Mouse (Mus musculus) heart, adult 8-10 months (tissue): ENCODE measurements around the gene Akap6. TPM values are rescaled to one million over a fixed set of nuclear protein-coding genes. Genes with fewer than 3 reads are reported as not detected.

ENCODE experiments used
- DNase-seq: peaks from one replicate; pipeline ENCODE4 v3.0.0; 2022; ENCODE audit warnings: low spot score
- total RNA-seq, 4 experiments: library from RNA; stranded (reverse); gene quantifications; 2 replicates each; pipeline ENCODE4 v1.2.4; 2022

The Akap6 gene
- total RNA-seq: 100 to 1,000 TPM in 3 of 4 experiments, 10 to 100 TPM in 1; 99.5 to 139 (median 123) TPM

GRCm38 (mm10) chr12:52699146-52699545 is at the start of gene Akap6:
TSS of gene Akap6 (plus strand) at chr12:52699383.
- no peak for DNase-seq

DNA sequence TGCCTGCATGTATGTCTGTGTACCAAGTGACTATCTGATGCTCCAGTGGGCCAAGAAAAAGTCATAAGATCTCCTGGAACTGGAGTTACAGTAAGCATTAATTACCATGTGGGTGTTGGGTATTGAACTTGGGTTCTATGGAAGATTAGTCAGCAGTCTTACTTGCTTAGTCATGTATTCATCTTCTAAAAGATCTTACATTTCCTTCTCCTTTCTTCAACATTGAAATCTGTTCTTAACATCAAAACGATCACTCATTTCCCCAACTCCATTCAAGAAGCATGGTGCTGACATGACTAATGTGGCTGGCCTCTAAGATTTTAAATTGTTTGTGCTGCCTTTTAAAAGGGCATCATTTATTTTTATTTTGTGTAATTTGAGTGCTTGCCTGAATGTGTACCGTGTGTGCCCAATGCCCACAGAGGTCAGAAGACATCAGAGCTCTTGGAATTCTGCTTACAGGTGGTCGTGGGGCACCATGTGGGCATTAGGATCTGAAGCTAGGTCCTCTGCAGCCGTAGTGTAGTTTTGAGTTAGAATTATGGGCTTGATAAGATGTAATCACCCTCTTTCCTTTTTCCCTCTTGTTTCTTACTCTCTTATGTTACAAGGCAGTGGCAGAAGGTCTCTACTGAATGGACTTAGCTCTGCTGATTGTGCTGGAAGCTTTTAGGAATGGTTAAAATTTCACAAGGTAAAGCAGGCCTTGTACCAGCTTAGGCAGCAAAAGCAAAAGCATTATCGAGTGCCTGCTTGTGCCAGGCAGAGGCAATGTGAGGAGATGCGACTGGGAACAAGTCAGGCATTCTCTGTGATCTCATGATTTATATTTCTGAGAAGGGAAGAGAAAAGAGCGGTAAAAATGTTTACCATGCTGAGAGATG is 36.0 kb upstream of the Akap6 start:
- no peak for DNase-seq

GRCm38 (mm10) chr12:52664944-52665343 is 34.2 kb upstream of the Akap6 start:
- DNase-seq: no peak

- DNase-seq: peak; percentile 13
Measured at GRCm38 (mm10) chr12:52671436-52671835, 27.7 kb upstream of the Akap6 start.

DNA sequence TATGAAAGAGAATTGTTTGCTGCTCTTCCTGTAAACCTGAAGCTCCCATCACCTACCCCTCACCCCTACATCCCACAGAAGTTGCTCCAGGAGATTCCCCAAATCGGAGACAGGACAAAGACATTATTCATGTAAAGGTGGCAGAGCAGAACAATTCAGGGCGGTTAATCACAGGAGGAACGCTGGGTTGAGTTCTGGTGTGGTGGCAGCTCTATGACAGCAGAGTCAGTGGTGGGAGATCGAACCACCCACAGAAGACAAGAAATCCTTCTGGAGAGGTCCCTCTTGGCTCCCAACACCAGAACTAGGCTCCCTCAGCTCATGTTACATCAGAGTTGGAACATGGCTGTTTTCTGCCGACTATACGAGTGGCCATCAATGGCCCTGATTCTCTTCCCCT is 27.2 kb upstream of the Akap6 start:
- DNase-seq: no peak

GRCm38 (mm10) chr12:52673361-52673960 is 25.7 kb upstream of the Akap6 start:
- no peak for DNase-seq

DNA sequence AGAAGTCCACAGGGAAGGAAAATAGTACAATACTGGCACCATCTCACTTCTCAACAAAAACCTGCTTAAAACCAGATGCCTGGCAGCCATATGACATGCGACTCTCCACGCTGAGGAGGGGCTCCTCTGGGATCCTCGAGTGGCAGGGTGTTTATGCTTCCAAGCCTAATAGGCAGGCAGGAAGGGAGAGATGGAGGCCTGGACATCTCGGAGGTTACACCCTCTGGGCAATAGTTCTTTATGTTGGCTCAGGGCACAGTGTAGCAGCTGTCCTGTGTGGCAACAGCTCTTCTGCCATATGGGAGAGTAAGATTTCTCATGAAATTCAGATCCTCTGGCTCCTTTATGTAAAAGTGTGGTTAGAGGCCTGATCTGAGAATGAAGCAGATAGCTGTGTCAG is 24.2 kb upstream of the Akap6 start:
- DNase-seq: no peak

DNA sequence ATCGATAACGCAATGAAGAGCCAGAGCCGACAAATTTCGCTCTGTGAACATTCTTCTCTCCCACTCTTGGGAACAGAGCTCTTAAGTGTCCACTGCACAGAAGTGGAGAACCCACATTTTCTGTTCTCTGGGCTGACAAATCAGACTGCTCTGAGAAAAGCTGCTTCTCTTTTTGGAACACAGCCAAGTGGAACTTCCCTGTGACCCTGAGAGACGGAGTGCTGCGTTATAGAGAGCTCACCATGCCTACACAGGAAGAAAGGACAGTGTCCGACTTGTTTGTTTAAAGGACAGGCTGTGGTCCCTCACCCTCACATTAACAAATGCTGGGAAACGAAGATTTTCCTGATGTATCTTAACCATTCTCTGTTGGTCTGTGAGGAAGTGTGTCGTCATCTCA is 11.8 kb upstream of the Akap6 start:
- no peak for DNase-seq

DNA sequence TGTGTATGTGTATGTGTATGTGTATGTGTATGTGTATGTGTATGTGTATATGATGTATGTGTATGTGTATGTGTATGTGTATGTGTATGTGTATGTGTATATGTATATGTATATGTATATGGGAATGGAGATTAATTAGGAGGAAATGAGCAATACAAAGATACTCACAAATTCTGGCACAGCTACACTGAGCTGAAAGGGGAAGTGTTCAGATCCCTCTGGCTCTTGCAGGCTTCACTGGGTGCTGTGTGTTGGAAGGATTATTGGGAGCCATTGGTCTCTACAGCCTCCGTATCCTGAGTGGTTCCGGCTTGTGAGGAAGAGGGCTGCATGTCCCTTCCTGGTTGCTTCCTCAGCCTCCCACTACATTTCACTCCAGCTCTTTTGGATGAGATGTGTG is 10.5 kb upstream of the Akap6 start:
- DNase-seq: no peak

- DNase-seq: no peak
Measured at GRCm38 (mm10) chr12:52691552-52691951, 7.6 kb upstream of the Akap6 start.

DNA sequence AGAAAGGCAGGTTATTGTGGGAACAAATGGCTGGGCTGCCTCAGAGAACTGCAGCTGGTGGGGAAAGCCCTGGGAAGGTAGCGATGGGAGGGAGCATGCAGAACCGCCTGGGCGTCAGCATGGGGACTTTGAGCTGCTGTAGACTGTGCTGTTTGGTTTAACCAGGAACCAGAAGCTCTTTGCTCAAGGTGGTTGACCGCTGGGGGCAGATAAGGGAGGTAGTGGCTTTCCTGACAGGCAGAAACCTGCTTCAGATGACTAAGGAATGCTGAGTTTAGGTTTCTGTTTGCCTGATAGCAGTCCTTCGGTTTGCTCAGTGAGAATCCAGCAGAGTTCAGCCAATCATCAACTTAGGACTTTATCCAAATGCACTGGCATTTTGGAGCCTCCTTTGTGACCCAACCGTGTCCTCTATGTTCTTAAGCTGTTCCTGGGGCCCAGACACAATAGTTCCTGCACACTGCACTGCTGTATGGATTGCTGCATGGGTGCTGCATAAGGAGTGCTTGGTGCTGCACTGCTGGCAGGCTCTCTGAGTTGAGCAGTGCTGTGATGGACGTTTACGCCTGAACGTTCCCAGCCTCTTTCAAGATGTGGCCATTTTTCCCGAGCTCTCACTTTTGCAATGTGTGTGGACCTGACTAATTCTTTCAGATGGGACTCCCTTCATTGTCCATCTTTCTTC is 6.8 kb upstream of the Akap6 start:
- no peak for DNase-seq

DNA sequence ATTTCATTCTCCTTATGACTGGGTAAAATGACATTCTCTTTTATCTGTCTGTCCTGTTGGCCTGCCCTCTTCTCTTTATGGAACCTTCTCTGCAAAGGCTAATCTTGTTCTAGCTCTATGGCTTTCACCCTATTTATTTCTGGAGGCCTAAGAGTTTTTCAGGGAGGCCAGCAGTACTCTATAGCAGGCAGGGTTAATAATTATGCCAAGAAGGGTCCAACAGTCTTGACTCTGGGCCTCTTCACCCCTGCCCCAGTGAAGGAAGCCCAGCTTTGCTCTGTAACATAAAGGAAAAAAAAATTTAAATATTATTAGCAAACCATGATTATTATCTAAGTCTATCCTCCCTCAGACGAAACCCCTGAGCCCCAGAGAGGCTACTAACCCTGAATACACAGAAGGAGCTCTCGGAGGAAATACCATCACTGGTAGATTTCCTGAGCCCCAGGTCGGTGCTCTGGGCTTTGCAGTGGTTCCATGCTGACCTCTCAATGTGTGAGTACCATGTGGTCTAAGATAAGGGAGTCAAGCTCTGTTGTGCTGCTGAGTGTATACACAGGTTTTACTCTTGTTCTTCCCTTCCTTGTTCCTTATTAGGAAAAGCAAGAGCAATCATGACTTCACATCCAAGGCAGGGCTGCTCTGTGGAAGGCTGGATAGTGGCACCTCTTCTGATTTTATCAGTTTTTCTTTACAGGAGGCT is 1.6 kb upstream of the Akap6 start:
- no peak for DNase-seq

GRCm38 (mm10) chr12:52698276-52698930 is 780 bp upstream of the Akap6 start:
- no peak for DNase-seq

DNA sequence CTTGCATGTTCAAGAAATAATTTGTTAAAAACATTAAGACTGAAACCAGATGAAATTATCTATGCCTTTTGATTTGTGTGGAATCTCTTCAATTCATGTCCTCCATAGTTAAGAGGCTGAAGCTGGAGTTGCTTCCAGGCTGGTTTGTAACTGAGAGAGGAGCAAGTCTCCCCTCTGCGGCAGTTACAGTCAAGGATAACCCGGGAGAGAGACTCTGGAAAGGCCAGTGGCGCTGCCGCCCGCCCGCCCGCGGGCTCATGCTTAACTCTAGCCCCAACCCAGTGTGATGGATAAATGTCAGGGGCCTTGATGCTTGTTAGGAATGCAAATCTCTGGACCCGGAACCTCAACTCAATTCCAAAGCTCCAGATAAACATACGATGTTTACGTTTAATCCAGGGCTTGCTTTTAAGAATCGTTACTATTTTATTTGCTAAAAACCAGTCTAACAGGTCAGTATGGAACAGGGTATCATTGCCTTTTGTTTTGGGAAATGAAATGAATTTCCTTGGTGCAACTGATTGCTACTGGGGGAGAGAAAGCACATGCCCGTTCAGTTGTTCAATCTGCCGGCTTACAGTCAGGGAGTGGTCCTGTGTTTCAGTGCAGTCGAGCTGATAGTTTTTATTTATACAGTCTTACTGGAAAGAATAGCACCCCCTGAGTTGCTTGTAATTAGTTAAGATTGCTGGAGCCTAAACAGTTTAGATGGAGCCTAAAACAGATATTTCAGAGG is 946 bp downstream of the Akap6 start:
- DNase-seq: no peak

DNA sequence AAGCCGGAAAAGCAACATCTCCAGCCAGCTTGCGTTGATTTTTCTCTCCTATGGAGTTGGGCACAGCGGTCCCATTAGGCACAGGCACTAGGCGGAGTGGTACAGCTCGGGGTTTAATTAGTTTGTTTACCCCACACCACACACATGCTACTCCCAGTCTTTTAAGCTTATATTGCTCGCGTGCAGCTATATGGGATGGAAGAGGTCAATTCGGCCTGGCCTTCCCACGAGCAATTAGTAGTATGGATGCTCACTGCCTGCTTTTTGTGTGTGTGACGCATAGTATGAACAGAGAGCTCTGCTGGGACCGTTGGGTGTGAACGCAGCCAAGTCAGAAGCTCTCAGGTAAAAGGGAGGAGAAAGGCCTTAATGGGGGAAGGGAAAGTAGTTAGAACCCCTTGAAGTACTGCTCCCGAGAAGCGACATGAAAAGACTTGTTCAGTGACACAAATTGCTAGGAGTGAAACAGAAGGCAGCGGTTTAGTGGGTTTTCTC is 1.6 kb downstream of the Akap6 start:
- no peak for DNase-seq

GRCm38 (mm10) chr12:52701201-52701641 is 2.0 kb downstream of the Akap6 start:
- DNase-seq: peak; percentile 6

DNA sequence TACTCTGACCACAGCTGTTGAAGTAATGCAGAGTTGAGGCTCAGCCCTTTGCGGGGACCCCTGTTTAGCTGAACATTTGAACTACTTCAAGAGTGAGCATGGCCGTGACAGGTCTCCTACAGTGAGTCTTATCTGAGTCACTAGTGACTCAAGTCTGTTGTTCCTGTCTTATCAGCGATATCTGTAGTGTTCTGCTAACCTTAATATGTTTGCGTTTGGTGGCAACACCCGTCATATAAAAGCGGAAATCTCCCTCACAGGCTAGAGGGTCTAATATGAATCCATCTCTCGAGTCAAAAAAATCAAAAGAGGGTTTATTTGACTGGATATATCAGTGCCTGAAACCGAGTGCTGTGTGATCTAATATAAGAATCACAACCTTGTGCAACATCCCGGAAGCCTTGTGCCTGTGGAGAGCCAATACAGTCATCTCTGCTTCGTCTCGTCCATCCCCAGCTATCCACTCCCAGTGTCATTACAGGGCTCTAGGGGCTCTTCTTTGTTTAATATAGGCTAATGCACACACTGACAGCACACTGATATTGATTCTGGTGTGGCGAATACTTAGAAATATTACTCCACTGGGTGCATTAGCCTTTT is 3.3 kb downstream of the Akap6 start:
- no peak for DNase-seq

- DNase-seq: no peak
Measured at GRCm38 (mm10) chr12:52704081-52704480, 4.9 kb downstream of the Akap6 start.

DNA sequence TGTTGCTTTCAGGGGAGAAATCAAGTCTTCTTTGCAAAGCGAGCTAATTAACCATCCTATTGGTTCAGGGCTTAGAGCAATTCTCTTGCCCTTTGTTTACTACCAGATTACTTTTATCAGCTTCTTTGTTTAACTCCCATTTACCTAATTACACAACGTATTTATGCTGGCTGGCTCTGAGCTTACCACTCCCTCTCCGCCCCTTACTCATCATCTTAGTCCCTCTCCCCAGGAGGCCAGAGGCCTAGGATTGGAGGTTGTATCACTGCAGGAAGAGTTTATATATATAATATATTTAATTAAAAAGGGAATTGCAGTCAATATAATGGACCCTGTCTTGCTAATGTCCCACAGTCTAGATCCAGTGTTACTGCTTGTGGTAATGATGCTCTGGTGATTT is 5.6 kb downstream of the Akap6 start:
- no peak for DNase-seq

- DNase-seq: no peak
Measured at GRCm38 (mm10) chr12:52711382-52711781, 12.2 kb downstream of the Akap6 start.
